Mouse (Mus musculus): Measurements from ENCODE around the gene Adgrv1.
"Not testable (repeated sequence)": the region's sequence is repeated elsewhere in the genome, so short reads cannot be mapped to it uniquely, and the experiment has no call there.

Gene Adgrv1

GRCm38 (mm10) chr13:81329762-81330161 is 303.2 kb downstream of the Adgrv1 start:
- no peak for DNase-seq

DNA sequence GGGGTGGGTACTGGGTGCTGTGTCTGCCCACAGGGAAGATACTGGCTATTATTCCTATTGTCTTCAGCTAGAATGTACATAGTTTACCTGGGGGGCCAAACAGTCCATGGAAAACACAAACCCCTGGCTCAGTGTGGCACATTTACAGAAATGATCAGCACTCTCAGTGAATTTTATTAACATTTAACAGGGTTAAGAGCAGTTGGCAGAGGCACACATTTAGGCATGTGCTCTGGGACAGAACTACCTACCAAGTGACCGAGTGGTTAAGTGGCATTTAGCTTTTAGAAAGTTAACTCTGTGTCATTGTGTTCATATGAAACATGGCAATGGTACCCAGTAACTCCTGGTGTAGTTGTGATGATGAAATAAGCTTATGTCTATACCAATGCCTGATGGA is 304.8 kb downstream of the Adgrv1 start:
- peak; percentile 27 for DNase-seq

GRCm38 (mm10) chr13:81325606-81326215 is 307.2 kb downstream of the Adgrv1 start:
- peak; percentile 58 for DNase-seq

DNA sequence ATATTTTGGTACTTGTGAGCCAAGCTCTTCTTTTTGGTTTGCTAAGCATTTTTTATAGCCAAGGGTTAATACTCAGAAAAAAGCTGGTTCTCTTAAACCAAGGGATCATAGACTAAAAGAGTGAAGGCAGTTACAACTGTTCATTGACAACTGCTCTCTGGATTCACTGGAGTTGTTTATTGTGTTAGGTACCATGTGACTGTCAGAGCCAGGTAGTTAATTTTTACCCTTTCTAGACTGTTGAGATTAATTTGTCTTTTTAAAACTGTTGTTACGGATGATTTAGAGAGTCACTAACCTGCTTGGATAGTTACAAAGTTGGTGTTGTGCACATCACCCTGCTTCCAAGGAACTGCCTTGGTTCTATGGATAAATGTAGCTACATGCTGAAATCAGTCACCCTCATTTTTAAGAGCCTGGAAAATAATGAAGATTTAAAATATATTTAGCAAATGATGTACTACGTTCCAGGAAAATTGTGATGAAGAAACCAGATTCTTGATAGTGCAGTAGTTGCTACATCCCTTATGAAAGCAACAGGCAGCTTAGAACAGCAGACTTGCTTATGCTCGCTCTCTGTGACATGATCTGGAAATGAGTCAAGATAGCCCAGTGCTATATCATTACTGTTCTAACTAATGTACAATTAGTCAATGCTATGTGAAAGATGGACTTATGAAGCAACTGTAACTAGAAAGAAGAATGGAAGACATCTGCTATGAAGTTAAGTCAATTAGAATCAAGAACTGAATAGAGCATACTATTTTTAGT is 309.2 kb downstream of the Adgrv1 start:
- DNase-seq, result no peak

GRCm38 (mm10) chr13:81316581-81316980 is 316.4 kb downstream of the Adgrv1 start:
- no peak for DNase-seq

DNA sequence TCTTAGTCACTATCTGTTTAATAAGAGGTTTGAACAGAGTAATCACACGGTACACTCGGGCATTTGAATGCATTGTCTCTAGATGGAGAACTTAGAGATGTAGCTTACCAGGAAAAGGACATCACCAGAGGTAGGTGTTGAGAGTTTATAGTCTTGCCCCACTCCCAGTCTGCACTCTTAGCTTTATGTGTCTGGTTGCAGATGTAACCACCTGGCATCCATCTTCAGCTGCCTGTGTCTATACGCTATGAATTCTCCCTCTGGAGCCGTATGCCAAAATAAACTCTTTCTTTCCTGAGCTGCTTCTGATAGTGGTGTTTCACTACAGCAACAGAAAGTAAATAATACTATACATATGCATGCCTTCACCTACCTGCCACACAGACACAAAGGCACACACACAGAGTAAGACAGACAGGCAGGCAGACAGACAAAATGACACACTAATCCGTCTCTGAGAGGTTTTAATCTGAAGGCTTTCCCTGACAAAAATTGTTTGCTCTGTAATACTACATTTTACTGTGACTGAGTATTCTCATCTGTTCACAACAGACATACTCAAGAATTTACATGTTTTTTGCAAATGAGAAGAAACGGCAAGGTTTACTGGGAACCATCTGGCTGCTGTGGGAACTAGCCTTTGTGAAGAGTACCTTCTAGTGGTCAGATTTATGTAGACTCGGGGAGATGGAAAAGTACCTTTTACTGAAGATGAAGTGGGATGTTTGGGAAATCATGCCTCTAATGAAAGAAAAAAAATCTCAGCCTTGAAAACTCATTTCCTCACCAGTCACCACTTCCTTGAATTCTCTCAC is 318.4 kb downstream of the Adgrv1 start:
- peak; percentile 61 for DNase-seq

DNA sequence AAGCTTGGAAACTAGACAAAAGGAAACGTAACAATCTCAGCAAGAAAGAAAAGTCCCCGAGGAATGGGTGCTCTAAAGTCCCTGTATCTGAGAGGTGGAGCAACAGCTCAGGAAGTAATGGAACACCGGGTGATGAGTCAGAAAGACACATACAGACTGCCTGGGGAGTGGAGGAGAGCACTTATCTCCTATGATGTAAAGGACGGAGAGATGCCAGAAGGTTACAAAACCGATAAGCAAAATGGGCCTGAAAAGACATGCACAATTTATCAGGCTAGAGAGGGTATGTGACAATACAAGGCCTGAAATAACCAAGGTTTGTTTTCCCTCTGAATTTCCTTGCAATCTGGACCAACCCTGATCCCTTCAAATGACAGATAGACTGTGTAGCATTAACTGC is 320.8 kb downstream of the Adgrv1 start:
- DNase-seq, result no peak

DNA sequence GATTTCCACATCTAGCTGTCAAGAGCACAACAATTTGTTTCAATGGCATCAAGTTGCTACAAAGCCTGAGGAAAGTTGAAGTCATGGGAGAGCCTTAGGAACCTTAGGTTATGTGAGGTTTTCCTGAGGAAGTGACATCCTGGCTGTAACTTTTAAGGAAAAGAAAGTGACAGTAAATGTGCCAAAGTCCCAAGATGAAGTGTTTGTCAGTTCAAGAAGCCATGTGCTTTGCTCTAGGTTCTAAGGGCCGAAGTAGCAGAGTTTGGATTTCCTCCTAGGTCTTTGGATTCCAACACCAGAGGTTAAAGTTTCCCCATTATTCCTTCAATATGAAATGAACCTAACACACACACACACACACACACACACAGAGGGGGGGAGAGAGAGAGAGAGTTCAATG is 332.1 kb downstream of the Adgrv1 start:
- DNase-seq, result peak; percentile 31

GRCm38 (mm10) chr13:81294106-81294505 is 338.8 kb downstream of the Adgrv1 start:
- no peak for DNase-seq

DNA sequence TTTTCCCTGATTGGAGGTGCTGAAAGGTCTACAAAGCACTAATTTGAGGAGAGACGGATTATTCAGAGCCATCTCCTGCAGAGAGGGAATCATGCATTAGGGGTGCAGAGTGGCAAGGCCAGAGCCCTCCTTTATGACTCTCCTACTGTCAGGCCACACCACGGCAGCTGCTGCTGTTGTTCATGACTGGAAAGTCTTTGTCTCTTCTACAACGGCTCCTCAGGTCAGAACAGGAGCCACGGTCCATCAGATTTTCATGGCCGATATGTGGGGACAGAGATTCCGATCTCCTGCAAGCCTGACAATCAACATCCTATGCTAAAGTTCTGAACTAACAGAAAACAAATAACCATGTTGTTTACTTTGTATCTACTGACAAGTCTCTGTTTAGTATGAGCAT is 350.8 kb downstream of the Adgrv1 start:
- no peak for DNase-seq

DNA sequence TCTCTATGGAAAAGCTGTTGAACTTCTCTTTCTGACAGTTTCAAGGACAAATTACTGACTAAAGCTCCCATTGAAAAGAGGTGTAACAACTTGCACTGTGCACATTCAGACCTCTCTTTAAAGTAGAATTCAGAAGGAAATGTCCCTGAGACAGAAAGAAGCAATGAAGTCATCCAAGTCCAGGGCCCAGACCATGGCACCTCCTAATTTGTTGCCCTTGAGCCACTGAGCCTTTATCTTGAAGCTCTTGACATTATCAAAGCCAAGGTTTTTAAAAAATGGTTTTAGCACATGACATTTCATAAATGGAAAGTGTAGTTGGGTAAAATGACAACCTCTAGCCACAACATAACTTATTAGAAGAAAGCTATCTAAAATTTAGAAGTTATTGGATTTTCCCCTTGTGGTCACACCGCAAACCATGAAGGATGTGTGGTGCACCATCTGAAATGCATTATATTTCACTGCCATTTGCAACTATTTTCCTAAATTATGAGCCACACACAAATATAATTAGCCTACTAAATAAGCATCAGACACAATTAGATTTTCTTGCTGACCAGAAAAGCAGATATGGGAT is 352.2 kb downstream of the Adgrv1 start:
- DNase-seq, result no peak

GRCm38 (mm10) chr13:81279351-81279736 is 353.6 kb downstream of the Adgrv1 start:
- DNase-seq, result peak; percentile 19

DNA sequence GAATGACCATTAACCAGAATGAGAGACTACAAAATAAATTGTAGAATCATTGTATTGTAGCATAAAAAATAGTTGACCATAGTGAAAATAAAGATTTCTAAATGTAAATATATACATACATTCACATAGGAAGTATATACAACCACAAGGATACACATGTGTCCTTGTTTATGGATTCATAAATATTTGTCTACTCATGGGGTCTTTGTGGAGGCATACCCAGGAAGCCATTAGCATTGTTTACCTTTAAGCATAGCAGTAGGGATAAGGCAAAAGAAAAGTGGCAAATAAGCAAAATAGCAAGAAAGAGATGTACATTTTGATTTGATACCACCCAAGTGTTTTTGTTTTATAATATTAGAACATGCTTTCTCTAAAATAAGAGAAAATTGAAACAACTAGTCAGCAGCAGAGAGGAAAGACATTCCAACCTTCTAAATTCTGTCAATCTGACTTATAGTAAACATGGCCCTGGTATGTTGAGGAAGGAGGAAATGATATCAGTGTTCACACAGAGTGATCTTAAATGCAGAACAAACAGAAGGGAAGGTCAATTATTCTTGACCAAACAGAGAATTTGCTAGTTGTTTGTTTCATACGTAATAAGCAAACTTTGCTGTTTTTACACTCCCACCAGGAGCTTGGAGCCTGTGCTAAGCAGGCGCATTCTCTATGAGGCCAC is 354.1 kb downstream of the Adgrv1 start:
- no peak for DNase-seq

DNA sequence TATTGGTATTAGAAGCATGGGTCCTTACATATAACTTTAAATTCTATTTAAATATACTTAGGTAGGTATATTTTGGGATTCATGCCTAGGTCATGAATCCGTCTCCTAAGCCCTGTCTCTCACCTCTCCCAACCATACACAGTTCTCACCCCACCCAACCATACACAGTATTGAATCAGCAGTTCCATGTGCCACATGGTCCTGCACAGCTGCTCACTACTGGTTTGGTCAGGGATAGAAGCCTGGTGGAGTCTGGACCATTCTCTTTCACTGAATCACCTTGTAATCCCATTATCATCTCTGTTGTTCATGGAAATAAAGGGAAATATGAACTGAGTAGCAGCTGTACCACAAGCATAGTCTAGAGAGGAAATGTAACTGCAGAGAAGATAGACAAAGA is 359.1 kb downstream of the Adgrv1 start:
- no peak for DNase-seq

DNA sequence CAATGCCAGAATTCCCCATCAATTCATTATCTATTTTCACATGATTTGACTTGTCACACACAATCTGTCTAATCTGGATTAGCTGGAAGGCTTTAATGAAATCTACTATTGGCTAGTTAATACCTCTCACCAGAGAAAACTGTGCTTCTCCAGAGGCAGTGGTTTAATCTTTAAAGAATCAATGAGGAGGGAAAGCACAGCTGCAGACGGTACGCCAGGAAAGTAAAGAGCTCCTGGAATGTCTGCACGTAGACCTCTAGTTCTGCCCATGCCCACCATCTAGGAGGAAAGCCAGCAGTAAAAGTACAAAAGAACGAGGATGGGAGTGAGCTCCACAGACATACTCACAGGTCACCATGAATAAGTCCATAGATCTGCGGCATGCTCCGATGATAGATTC is 362.6 kb downstream of the Adgrv1 start:
- DNase-seq, result peak; percentile 14

DNA sequence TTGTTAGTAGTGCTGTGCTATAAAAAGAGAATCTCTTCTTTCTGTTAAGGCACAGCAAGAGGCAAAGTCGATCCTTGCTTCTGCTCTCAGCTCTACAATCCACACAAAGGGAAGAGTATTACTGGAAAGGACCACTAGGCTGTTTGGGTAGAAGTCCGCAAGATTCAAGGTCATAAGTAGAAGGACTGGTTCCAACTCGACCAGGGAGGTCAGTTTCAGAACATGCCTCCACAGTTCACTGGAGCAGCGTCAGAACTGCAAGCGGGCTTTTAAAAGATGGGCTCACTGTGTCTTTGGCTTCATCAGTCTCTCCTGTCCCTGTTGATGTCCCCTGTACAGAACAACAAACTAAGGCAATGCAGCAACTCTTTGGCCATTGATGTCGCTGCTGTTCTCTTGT is 363.9 kb downstream of the Adgrv1 start:
- peak; percentile 13 for DNase-seq

DNA sequence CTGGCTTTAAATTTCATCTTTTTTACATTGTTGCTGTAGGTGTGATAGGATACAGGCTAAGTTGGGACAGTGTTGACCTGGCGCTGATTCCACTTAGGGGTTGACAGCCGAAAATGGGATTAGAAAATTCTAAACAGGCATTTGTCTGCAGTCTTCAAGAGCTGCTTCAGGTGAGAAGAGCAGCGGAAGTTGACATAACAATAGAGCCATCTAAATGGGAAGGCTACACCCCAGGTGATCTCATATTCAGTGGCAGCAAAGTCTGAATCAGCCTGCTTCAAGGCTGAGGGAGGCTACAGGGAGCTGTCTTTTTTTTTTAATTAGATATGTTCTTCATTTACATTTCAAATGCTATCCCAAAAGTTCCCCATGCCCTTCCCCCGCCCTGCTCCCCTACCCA is 365.5 kb downstream of the Adgrv1 start:
- not testable (repeated sequence) for DNase-seq

DNA sequence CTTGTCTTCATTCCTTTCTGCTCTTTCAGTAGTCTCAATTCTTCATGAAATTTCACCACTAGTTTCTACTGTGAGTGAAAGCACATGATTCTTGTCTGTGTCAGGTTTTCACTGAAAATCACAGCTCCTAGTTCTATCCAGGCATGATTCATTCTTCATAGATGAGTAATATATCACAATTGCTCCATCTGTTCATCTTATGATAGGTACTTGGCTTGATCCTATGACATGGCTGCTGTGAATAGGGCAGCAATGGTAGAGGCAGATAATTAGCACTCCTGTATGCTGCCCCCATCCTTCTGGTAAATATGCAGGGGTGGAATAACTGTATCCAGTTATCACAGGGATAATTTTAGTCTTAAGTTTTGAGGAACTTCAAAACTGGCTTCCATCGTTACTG is 368.5 kb downstream of the Adgrv1 start:
- no peak for DNase-seq

GRCm38 (mm10) chr13:81241181-81241580 is 391.8 kb downstream of the Adgrv1 start:
- DNase-seq, result no peak

- no peak for DNase-seq
Measured at GRCm38 (mm10) chr13:81239836-81240235, 393.1 kb downstream of the Adgrv1 start.

DNA sequence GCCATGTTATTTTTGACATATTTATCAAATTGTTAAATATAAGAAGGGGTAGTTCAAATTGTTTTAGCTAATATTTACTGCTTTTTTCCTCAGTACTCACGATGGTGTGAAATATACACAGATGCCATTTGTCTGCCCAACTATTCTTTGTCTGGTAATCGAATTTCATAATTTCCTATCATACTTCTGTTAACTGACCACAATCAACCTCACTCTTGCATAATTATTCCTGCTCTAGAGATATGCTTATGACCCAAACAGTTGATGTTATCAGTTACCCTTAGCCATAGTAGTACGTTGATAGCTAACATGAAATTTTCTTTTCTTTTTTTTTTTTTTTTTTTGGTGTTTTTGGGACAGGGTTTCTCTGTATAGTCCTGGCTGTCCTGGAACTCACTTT is 393.5 kb downstream of the Adgrv1 start:
- no peak for DNase-seq

DNA sequence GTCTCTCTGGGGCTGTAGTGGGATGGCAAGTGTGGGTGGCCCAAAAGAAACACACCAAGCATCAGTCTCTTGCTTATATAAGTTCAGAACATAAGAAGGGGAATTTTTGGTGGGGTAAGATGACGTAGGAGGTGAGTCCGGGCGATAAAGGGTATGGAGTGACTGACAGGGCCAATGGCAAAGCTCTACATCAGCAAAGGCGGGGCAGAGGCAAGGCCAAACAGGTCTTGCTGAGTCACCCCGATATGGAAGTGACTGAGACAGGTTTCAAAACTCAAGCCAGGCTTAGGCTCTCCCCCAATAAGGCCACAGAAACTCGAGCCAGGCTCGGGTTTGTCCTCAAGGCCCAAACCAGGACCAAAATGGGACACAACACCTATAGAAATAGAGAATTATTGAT is 394.1 kb downstream of the Adgrv1 start:
- DNase-seq, result no peak

DNA sequence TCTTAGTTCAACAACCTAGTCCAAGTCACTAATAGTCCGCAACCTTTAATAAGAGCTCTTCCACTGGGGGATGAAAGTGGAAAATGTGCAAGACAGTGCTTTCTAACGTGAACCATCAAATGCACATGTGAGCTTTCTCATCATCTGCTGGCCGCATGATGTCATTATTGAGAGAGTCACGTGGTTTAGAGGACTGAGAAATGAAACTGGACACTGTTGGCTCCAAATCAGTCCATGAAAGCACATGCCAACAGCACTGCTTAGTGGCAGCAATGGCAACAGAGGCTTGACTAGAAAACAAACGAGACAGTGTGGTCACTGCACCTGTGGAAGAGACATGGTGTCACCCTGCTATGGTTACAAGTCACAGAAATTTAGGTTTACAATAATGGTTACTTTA is 395.0 kb downstream of the Adgrv1 start:
- no peak for DNase-seq

All from kidney, postnatal 14 days (tissue).